Mouse (Mus musculus): ENCODE results near the gene Cnga2. TPM values are rescaled to one million over a fixed set of nuclear protein-coding genes. Genes with fewer than 3 reads are reported as not detected.

Gene Cnga2
- polyA plus RNA-seq, 1 experiment from 2014 or later: 0.28 TPM

Other genes starting within 250 kb of the Cnga2 start
- gene Vma21, start 175.9 kb upstream of the Cnga2 start, polyA plus RNA-seq (2015; fragmentation: Nextera tagmentation; extraction: Ambion mirVana): 48.9 and 57.7 TPM in 2 replicates
- gene Gm1141, start 70.8 kb upstream of the Cnga2 start, polyA plus RNA-seq (2015; fragmentation: Nextera tagmentation; extraction: Ambion mirVana): 0.19 TPM in 1 of 2 replicates, not detected in the other
- 16.1 and 17.0 TPM in 2 replicates for gene Prrg3, start 29.2 kb upstream of the Cnga2 start, polyA plus RNA-seq (2015; fragmentation: Nextera tagmentation; extraction: Ambion mirVana)
- gene Fate1, start 18.9 kb upstream of the Cnga2 start, polyA plus RNA-seq (2015; fragmentation: Nextera tagmentation; extraction: Ambion mirVana): 0.17 and 0.30 TPM in 2 replicates
- gene Magea4, start 230.2 kb downstream of the Cnga2 start, polyA plus RNA-seq (2015; fragmentation: Nextera tagmentation; extraction: Ambion mirVana): not detected in 2 replicates